Comparison of ENCODE assay signal across 8 mouse cellular contexts in genomic region chr19:15837715-15838175, GRCm38 (mm10).
A peak's percentile ranks its signal among the peaks of the same experiment; 100 is the strongest.
DNase-seq lines count a peak whose midpoint lies in the region; ATAC-seq and TF ChIP-seq lines count a peak whose summit lies in the region.
"Had no signal": no experiment of that assay in that cellular context is flagged by ENCODE, and none has a peak within 500 bp of the region (broad histone marks: within the 10 kb centered on the region; RNA-seq: fewer than 3 reads in every experiment).

No protein-coding gene starts in this region.

- no peak overlapping the region for H3K9ac ChIP-seq in hindbrain, embryonic 14.5 days
- no peak overlapping the region for H3K9ac ChIP-seq in lung, postnatal 0 days (replicated peaks; ENCODE audit: low read depth)
- H3K9ac ChIP-seq: embryonic facial prominence, embryonic 12.5 days had no signal

- H3K4me1 ChIP-seq in hindbrain, embryonic 14.5 days (replicated peaks; ENCODE audit: control insufficient read depth, insufficient read depth, low read length): peaks cover 24% of the 10 kb centered on the region
- H3K4me1 ChIP-seq in lung, postnatal 0 days (ENCODE audit: insufficient read depth, low read depth, low read length): no peaks in the 10 kb centered on the region

- no peaks in the 10 kb centered on the region for H3K27me3 ChIP-seq in hindbrain, embryonic 14.5 days (ENCODE audit: control insufficient read depth, insufficient read depth, low read length)
- no peaks in the 10 kb centered on the region for H3K27me3 ChIP-seq in lung, postnatal 0 days (replicated peaks; ENCODE audit: insufficient read depth, low read length)
- H3K27me3 ChIP-seq: embryonic facial prominence, embryonic 12.5 days had no signal

- H3K9me3 ChIP-seq in hindbrain, embryonic 14.5 days (ENCODE audit: control insufficient read depth, low read length): no peaks in the 10 kb centered on the region
- no peaks in the 10 kb centered on the region for H3K9me3 ChIP-seq in lung, postnatal 0 days (ENCODE audit: low read length)
- H3K9me3 ChIP-seq: embryonic facial prominence, embryonic 12.5 days had no signal

- H3K36me3 ChIP-seq in hindbrain, embryonic 14.5 days (replicated peaks; ENCODE audit: control insufficient read depth, insufficient read depth): no peaks in the 10 kb centered on the region
- no peaks in the 10 kb centered on the region for H3K36me3 ChIP-seq in lung, postnatal 0 days (ENCODE audit: insufficient read depth, low read length)
- H3K36me3 ChIP-seq: embryonic facial prominence, embryonic 12.5 days had no signal

- DNase-seq in B cell, adult 2 months: peak; percentile 42 to 53
- DNase-seq in MEL-GATA-1-ER (ENCODE audit: extremely low read depth, low read depth): peak; percentile 87
- peak; percentile 59 for DNase-seq in hindbrain, embryonic 14.5 days (ENCODE audit: low spot score)
- peak; percentile 61 for DNase-seq in lung, postnatal 0 days (ENCODE audit: low spot score)
- DNase-seq in thymus, postnatal 4 days: no peak
- DNase-seq in ovary, adult 18-20 months (ENCODE audit: low spot score): no peak
- no peak for DNase-seq in left cerebral cortex, adult 9 months (ENCODE audit: low spot score in 2 of 2)

- H3K4me2 ChIP-seq in hindbrain, embryonic 14.5 days (replicated peaks): peak overlapping the region; percentile 40; the same call in 1 of the 2 replicates
- H3K4me2 ChIP-seq in lung, postnatal 0 days (replicated peaks; ENCODE audit: low read depth, low read length): no peak overlapping the region
- H3K4me2 ChIP-seq: embryonic facial prominence, embryonic 12.5 days had no signal

- no peak overlapping the region for H3K4me3 ChIP-seq in hindbrain, embryonic 14.5 days (replicated peaks; ENCODE audit: low read length)
- H3K4me3 ChIP-seq in lung, postnatal 0 days (ENCODE audit: low read depth, low read length): no peak overlapping the region
- H3K4me3 ChIP-seq: embryonic facial prominence, embryonic 12.5 days had no signal

- H3K27ac ChIP-seq in hindbrain, embryonic 14.5 days: peak overlapping the region; percentile 80
- H3K27ac ChIP-seq in lung, postnatal 0 days (ENCODE audit: low read length): no peak overlapping the region
- H3K27ac ChIP-seq: embryonic facial prominence, embryonic 12.5 days had no signal

- 16% methylated on average over 1 of the region's 1 CpGs for WGBS in hindbrain, embryonic 14.5 days
- 6% methylated on average over 1 of the region's 1 CpGs for WGBS in lung, postnatal 0 days

- ATAC-seq in hindbrain, embryonic 14.5 days (ENCODE audit: low FRiP score): peak; percentile 56
- peak; percentile 65 for ATAC-seq in lung, postnatal 0 days

- TF ChIP-seq CTCF in lung, postnatal 0 days (IDR thresholded peaks at IDR 0.05): no peak

- peak; percentile 50; the same call in 1 of the 2 replicates for TF ChIP-seq EP300 in lung, postnatal 0 days (IDR thresholded peaks at IDR 0.05)

Comparison
In these comparisons a context has a peak if more than half of its experiments do, and no peak if none do; other contexts are left out.
1. DNase-seq: peak in B cell, adult 2 months (2 of 2), MEL-GATA-1-ER (single experiment), hindbrain, embryonic 14.5 days (single experiment) and lung, postnatal 0 days (single experiment); none in thymus, postnatal 4 days (single experiment), ovary, adult 18-20 months (single experiment) and left cerebral cortex, adult 9 months (0 of 2).